Mouse (Mus musculus) monocyte, adult 5-6 weeks (primary cell): ENCODE data around the gene Arl6ip1. TPM values are rescaled to one million over a fixed set of nuclear protein-coding genes. Genes with fewer than 3 reads are reported as not detected.
"Not testable (repeated sequence)": the region's sequence is repeated elsewhere in the genome, so short reads cannot be mapped to it uniquely, and the experiment has no call there.

Experiments used
- ATAC-seq: fragments of 153-309, 156-312 bp; replicated peaks from 2 replicates; pipeline ENCODE4 v1.8.0; 2017; ENCODE audit warnings: mild to moderate bottlenecking; ENCODE audit not compliant: low TSS enrichment, insufficient number of reproducible peaks, severe bottlenecking, poor library complexity, low FRiP score
- total RNA-seq: library from RNA; stranded (forward); fragments of 200-1000, 200-491, 200-594 nt; gene quantifications from 3 replicates; pipeline ENCODE4 v1.2.3, GENCODE M21; 2017

Arl6ip1 gene
- 207 to 220 TPM (median 208 TPM) in 3 replicates for total RNA-seq

DNA sequence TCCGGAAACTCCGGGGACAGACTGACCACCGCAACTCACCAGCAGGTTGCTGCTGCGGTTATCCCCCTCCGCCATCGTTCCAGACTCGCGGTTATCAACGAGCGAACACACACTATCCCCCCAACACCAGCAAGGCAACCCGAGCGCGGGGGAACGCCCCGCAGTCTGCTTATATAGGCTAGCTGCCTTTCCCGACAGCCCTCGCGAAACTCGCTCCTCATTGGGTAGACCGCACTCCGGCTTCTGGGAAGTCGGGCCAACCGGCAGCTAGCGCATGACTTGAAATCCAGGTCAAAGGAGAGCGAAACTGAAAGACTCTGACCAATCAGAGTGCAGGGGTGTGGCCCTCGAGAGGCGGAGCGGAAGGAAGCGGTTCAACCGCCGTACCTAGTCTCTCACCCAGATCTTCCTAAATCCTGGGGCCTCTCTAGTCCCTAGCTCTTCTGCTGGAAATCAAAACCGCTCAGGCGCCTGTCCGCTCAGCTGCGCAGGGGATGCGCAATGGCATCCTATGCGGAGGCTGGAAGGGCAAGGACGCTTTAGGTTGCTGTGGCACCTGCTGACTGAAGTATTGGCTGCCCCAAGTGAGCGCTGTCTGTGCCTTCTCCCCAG is at the start of gene Arl6ip1:
Arl6ip1 (minus strand) TSS at position 233 of the 612 bp plus-strand sequence.
- peak; percentile 98 for ATAC-seq

DNA sequence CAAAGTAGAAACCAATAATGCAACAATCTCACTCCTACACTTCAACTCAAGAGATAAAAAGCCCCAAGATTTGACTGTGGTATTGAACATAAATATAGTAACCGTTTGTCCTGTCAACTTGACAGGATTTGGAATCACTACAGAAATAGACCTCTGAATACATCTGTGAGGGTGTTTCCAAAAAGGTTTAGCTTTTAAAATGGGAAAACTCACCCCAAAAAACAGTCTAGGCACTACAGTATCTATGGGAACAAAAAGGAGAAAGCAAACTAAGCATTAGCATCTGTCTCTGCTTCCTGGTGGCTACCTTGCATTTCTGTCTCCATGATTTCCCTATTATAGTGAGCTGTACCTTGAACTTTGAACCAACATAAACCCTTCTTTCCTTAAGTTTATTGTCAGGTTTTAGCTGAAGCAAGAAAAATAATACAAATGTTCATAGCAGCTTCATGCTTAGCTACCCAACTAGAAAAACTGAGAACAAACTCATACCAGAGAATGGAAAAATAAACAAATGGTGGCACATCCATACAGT is 46.4 kb upstream of the Arl6ip1 start:
- no peak for ATAC-seq

DNA sequence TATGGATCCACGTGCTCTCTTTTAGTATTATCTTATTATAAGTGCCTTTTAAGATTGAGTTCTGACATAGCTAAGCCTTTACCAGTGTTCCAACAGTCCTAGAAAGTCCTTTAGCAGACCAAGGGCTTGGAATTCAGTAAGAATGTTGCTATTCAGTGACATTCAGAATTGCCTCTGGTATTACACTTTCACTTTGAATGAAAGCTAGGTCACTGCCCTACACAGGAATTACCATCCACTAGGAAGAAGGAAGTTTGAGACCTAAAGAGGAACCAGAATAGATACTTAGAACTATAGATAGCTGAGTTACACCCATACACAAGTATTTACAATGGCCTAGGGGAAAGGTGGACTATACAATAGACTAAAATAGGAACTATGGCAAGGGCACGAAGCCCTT is 40.7 kb upstream of the Arl6ip1 start:
- not testable (repeated sequence) for ATAC-seq

DNA sequence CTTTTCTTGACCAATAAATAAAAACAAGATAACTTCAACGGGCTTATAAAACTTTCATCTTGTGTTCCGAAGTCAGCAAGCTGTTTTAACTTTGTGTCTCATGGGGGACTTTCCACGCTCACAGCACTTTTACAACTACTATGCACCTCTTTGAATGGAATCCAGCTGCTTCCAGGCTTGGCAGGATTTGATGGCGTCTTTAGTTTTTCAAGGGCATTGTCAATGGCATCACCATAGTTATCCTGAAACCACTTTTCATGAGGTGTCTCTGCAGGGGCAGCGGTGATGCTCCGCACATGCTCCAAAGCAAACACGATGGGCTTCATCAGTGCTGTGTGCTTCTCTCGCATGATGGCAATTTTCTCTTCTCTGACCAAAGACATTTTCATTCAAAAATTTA is 33.5 kb upstream of the Arl6ip1 start:
- ATAC-seq: no peak

DNA sequence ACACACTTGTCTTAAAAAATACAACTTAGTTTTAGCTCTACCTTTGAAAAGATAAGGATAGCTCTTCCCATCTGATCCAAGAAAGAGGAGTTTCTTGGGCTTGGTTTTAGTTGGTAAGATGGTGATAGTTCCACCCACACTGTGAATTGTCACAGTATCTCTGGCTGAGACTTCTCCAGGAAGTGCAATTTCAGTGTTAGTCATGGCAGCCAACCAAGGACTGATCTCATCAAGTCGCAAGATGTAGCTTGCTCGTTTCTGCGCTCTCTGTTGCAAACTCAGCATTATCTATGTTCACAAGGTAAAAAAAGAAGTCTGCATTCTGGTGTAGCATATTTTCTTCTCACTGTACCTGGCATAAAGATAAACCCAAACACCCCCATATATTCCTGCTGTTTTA is 30.7 kb upstream of the Arl6ip1 start:
- ATAC-seq: no peak

DNA sequence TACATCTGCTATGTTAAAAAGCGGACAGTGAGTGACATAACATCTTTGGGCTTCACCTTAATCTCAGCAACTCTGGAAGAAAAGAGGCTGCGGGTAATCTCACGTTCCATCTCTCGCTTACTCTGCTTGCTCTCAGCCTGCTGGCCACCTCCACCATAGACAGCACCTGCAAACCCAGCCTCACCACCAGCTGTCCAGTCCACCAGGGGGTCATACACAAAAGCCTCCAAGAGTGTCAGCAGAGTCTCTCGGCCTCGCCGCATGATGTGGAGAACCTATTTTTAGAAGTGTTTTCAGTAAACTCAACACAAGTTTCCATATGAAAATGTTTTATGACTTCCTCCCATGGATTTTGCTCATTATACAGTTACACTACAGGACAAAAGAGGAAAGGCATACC is 27.0 kb upstream of the Arl6ip1 start:
- ATAC-seq: no peak

DNA sequence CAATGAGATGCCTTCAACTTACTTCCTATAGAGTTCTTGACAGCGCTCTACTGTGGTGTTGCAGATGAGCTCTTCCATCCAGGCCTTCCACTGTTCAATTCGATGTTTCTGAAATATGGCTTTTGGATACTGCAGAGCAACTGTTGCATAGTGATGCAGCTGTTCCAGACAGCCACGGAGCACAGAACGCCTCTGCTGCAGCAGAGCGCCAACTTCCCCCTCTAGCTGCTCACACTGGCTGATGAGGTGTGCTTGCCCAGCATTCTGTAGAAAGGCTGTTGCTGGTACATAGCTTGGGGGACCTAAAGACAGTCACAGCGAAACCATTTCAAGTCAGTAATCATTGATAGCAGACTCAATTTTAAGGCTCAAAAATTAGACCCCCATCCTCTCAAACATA is 24.7 kb upstream of the Arl6ip1 start:
- no peak for ATAC-seq

DNA sequence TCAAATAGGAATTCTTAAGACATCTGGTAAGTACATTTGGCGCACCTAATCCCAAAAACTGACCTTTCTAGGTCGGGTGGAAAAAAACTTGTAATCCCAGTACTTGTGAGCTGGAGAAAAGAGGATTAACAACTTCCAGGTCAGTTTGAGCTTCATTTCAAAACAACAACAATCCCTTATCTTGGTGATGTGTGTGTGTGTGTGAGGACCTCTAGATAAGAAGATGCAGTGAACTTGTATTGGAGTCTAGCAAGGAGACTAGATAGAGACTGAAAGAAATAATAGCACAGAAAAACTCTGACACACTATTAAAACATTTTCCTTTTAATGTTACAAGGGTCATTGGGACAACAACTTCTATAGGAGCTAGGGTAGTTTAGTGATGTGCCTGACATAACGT is 14.1 kb upstream of the Arl6ip1 start:
- ATAC-seq: no peak

DNA sequence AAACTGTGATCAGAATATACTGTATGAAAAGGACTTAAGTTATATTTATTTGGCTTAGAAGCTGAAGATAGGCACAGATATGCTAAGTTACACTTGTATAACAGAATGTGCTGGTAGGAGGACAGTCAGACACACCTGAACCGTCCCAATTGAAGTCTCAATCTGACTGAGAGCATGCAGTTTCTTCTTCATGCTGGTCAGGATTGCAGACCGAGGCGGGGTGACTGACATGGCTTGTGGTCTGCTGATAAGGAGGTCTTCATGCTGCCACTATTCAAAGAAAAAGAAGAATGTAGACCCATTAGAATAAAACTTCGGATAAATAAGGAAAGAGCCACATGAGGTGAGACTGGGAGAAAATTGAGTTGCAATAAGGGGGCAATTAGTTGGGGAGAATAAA is 13.7 kb upstream of the Arl6ip1 start:
- ATAC-seq: no peak

DNA sequence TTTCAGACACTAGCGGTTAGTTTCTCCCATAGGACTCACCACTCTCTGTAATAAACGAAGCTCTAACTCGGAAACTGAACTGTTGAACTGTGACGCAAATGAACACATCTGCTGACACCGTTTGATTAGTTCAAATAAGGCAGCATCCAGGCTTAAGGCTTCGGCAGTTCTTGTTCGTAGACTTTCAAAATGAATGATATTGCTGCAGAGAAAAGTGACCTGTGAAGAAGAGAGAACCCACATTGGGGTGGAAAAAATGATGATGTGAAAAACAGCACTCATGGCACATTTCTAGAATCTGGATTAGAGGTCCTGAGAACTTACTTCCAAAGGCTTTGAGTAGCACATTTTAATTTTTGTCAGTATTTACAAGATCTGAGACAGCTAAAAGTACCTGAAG is 11.8 kb upstream of the Arl6ip1 start:
- ATAC-seq: no peak

DNA sequence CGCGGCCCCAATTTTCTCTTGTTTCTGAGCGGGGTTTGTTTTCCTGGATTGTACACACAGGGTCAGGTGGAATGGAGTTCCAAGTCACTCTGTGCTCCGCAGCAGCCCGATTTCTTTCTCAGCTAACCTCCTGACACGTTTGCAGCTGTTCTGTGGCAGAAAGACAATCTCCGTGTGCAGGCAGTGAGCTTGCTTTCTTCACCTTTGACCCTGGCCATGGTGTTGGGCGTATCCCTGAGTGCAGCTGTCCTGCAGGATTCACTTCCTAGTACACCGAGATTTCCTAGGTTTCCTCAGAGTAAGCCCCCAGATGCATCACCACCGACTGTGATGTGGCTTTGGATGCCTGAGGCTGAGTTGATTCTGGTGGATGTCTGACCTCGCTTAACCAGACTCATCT is 5.7 kb upstream of the Arl6ip1 start:
- ATAC-seq: no peak

DNA sequence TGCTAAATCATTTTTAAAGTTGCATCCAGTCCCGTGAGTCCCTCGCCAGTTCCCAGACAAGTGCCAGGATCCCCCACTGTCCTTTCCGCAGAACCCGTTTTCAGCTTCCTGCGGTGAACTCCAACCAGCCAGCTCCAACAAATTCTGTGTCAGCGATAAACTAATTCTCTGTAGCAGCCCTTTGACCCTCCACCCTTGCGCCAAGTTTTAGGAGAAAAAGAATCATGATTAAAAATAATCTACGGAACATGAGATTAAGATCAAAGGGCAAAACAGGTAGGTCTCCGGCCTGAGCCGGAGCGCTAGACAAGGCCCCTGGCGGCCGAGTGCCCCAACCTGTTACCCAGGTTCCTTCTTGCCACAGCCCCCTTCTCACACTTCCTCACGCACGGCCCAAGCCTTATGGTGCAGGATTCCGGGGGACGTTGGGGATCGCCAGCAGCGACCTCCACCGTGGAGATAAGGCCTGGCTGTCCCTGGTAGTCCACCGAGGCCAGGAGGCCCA is 485 bp downstream of the Arl6ip1 start:
- no peak for ATAC-seq

DNA sequence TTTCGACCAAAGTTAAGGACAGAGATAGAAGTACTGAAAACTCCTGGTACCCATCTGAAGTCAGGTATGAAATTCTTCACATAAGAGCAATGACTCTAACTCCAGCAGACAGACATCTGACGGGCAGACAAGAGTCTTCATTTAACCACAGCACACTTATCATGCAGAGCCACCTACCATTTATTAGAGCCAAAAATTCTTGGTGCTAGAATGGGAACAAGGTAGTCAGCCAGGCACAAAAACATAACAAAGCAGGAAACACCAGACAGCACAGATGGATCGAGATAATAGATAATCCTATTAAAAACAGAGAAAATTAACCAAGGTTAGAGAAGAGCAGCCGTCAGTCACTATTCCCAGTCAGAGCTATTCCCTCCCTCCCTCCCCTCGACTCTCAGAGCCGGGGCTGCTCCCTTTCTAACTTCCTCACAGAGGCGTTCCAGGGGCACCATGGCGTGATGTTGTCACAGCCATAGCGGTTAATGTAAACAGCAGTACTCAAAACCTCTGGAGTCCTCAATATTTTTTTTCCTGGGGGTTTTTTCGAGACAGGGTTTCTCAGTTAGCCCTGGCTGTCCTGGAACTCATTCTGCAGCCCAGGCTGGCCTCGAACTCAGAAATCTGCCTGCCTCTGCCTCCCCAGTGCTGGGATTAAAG is 3.1 kb downstream of the Arl6ip1 start:
- ATAC-seq: no peak

DNA sequence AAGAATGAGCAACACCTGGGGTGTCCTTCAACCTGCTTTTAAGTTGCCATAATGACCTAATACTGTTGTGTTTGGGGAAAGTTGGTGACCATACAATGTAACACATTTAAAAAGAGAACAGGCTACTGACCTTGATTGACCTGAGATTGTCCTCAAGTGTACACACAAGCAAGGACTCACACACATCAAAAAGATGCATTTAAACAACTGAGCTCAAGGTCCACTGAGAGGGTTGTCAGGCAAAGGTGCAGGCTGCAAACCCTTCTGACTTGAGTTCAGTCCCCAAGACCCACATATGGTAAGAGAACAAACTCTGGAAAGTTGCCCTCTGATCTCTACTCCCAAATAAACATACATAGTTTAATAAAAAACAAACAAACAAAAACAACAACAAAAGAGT is 3.7 kb downstream of the Arl6ip1 start:
- ATAC-seq: no peak

DNA sequence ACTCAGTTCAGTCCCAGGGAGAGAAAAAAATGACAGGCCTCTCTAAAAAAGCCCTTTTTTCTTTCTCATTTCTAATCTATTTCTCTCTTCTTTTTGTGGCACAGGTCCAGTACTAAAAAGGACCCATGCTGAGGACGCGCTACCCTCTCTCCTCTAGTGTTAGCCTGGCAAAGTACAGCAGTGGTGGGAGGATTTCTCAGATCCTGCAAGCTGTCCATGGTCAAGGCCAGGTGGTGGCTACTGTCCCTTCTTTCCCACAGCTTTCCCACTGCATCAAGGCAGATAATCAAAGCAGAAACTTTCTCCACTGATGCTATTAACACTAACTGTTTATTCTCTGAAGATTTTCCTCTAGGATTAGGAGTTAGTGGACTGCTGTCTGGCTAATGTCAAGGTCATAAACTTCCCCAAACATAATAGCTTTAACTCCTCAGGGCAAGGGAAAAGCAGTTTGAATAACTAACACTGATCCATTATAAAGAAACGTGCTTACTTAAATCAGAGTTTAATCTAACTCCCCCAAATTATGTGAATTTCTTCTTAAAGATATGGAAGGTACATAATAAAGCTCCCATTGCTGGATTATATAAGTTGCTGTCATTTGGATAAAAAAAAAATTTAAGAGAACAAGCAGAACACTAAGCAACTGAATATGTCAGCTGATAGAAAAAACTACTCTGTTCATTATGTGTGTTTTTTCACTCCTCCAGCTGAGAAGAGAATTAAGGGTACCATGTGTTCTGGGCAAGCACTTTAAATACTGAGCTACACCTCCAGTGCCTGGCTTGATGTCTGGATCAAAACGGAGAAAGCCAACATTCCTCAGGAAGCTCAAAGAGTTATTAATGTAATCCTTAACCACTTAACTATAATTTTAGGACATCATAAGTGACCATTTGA is 5.7 kb downstream of the Arl6ip1 start:
- no peak for ATAC-seq

DNA sequence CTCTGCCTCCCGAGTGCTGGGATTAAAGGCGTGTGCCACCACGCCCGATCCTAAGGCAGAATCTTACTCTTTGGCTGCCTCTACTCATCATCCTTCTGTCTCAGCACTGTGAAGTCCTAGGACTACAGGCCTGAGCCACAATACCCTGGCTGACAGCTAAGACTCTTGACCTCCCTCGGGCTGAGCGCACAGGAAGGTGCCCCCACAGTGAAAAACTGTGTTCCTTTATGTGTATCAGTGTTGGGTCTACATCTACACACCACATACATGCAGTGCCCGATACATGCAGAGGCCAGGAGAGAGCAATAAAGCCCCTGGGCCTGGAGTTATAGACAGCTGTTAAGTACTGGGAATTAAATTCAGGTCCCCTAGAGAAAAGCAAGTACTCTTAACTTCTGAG is 7.2 kb downstream of the Arl6ip1 start:
- ATAC-seq: no peak

DNA sequence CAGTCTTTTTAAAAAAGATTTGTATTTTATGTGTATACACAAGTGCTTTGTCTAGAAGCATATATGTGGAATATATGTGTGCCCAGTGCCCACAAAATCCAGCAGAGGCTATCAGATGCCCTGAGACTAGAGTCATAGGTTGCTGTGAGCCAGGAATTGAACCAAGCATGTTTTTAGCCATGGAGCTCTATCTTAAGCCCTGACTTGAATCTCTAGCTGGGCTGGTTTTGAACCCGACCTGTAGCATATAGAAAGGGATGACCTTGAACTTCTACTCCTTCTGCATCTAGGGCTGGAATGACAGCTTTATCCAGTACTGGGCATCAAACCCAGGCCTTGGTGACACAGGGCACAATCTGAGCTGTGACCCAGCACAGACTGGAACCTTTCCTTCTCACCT is 8.8 kb downstream of the Arl6ip1 start:
- ATAC-seq: no peak

DNA sequence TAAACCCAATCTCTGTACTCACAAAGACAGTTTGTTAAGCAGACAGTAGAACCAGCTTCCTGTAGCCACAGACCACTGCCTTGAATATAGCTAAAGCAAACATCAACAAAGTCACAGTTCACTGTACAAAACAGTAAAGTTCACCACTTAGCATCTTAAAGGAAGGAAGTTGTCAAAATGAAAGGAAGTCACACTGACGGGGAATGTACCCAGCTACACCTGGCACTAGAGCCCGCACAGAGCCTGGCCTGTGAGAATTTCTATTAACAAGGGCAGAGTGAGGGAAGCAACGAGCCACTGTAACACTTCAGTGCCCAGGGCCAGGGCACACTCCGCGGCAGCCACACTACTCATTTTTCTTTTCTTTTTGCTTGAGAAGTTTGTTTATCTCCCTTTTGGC is 9.5 kb downstream of the Arl6ip1 start:
- ATAC-seq: 0 out of 2 replicates have a peak, but pooled peaks have one; percentile 23

DNA sequence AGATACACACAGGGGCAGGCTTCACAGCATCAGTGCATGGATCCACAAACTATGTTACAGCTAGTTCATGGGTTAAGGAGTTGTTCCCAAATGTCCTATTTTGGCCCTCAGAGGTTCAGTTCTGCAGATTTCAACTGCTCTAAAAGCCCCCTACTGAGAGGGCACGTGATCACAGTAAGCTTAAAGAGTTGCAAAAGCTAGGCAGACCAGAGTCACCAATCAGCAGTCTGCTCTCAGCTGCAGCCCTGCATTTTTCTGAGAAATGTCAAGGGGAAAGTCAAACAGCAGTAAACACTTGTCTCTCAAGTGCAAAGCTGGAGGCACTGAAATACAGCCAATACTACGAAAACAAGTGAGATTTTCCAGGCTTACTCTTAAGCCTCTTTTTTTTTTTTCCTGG is 10.3 kb downstream of the Arl6ip1 start:
- no peak for ATAC-seq
